Mouse (Mus musculus): ENCODE results near the gene Galntl6. TPM values are rescaled to one million over a fixed set of nuclear protein-coding genes. Genes with fewer than 3 reads are reported as not detected.

The Galntl6 gene
- polyA plus RNA-seq, 1 experiment from 2014 or later = 0.12 TPM

DNA sequence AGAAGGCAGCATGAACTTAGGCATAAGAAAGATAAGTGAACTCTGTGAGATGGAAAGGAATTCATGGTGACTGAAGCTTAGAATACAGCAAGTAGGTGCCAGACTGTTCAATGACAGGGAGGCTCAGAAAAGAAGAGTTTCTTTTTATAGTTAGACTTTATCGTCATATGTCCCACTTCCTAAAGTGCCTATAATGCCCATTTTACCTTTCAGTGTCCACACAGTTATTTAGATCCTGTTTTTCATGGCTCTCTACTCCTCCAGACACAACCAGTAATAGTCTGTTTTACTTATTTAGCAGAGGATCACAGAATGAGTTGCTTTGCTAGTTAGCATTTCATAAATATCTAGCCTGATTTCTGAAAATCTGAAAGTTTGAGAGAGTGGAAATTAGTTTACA, 838.7 kb downstream of the Galntl6 start:
- Histone ChIP-seq H3K9ac (no peak overlapping the region), H3K4me3 (ENCODE audit: low read depth, low read length) (no peak overlapping the region), H3K9me3 (ENCODE audit: low read depth, low read length) (no peaks in the 10 kb centered on the region), H3K27me3 (ENCODE audit: insufficient read depth, low read length) (no peaks in the 10 kb centered on the region), H3K4me2 (no peak overlapping the region), H3K27ac (ENCODE audit: low read depth) (no peak overlapping the region), H3K36me3 (ENCODE audit: insufficient read depth) (no peaks in the 10 kb centered on the region), H3K4me1 (ENCODE audit: insufficient read depth) (no peaks in the 10 kb centered on the region)
- no peak for ATAC-seq (ENCODE audit: insufficient read depth)
- TF ChIP-seq CTCF (IDR thresholded peaks at IDR 0.05; ENCODE audit: low read depth) = no peak
- DNase-seq = no peak
- 91% methylated on average over 1 of the region's 1 CpGs for WGBS

DNA sequence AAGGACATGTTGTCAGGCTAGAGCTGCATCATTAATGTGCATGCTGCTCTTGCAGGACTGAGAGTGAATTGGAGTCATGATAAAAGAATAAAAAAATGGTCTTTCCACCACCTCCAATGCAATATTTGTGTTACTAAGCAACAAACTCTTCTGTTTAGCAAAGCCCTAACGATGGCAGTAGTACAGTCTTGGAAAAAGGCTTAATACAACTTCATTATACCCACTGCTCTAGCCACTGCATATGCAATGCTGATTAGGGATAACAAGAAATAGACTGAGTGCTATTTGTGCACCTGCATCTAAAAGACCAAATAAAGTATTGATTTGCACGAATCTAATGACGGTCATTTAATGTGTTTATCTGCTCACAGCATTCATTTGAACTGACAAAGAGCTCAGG, 880.2 kb downstream of the Galntl6 start:
- 80% methylated on average over 3 of the region's 3 CpGs for WGBS
- H3K4me3 ChIP-seq (ENCODE audit: low read depth, low read length) = no peak overlapping the region
- no peaks in the 10 kb centered on the region for H3K9me3 ChIP-seq (ENCODE audit: low read depth, low read length)
- no peak overlapping the region for H3K4me2 ChIP-seq
- H3K4me1 ChIP-seq (ENCODE audit: insufficient read depth) = no peaks in the 10 kb centered on the region
- no peak overlapping the region for H3K27ac ChIP-seq (ENCODE audit: low read depth)
- DNase-seq (no peak), ATAC-seq (ENCODE audit: insufficient read depth) (no peak)
- no peaks in the 10 kb centered on the region for H3K36me3 ChIP-seq (ENCODE audit: insufficient read depth)
- TF ChIP-seq CTCF (IDR thresholded peaks at IDR 0.05; ENCODE audit: low read depth) = no peak
- no peak overlapping the region for H3K9ac ChIP-seq
- H3K27me3 ChIP-seq (ENCODE audit: insufficient read depth, low read length) = no peaks in the 10 kb centered on the region

DNA sequence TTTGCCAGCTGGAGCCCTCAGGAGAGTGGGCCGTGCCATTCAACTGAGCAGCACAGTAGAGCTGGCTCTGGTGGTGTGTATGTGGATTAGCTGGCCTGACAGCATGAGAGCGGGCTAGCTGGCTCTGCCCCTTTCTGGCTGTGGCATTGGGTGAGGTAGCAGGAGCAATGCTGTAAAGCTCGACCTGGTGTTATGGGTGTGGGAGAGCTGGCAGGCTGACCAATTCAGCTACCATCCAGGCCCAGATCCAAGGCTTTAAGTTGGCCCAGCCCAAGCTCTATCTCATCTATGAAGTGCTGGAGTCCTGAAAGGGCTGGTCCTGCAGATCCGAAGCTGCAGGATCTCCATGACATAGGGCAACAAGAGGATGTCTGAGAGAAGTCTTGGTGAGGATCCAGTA, 886.9 kb downstream of the Galntl6 start:
- Histone ChIP-seq H3K27ac (ENCODE audit: low read depth) (no peak overlapping the region), H3K4me1 (ENCODE audit: insufficient read depth) (no peaks in the 10 kb centered on the region; the same call in 1 of the 2 replicates), H3K9ac (no peak overlapping the region), H3K4me3 (ENCODE audit: low read depth, low read length) (no peak overlapping the region), H3K27me3 (ENCODE audit: insufficient read depth, low read length) (no peaks in the 10 kb centered on the region), H3K36me3 (ENCODE audit: insufficient read depth) (no peaks in the 10 kb centered on the region), H3K9me3 (ENCODE audit: low read depth, low read length) (no peaks in the 10 kb centered on the region), H3K4me2 (no peak overlapping the region)
- 79% methylated on average over 4 of the region's 4 CpGs for WGBS
- ATAC-seq (ENCODE audit: insufficient read depth) (no peak), DNase-seq (no peak)
- no peak for TF ChIP-seq CTCF (IDR thresholded peaks at IDR 0.05; ENCODE audit: low read depth)

DNA sequence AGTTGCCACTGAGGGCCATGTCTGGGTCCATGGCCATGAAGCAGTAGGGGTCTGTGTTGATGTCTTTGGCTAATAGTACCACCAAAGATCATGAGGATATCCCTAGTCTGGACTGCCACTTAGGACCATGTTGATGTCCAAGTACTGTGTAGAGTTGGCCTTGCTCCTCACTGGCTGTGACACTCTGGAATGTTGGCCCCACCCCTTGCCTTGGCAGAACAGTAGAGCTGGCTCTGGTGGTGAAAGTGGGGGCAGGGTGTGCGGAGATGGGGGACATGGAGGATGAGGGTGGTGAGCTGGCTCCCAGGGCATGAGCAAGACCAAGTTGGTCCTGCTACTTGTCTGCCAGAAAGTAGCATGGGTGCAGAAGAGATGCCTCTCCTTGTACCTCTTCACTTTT, 887.3 kb downstream of the Galntl6 start:
- 91% methylated on average over 1 of the region's 1 CpGs for WGBS
- Histone ChIP-seq H3K4me2 (no peak overlapping the region), H3K4me1 (ENCODE audit: insufficient read depth) (no peaks in the 10 kb centered on the region; the same call in 1 of the 2 replicates), H3K27ac (ENCODE audit: low read depth) (no peak overlapping the region), H3K27me3 (ENCODE audit: insufficient read depth, low read length) (no peaks in the 10 kb centered on the region), H3K9me3 (ENCODE audit: low read depth, low read length) (no peaks in the 10 kb centered on the region), H3K9ac (no peak overlapping the region), H3K36me3 (ENCODE audit: insufficient read depth) (no peaks in the 10 kb centered on the region), H3K4me3 (ENCODE audit: low read depth, low read length) (no peak overlapping the region)
- no peak for DNase-seq
- TF ChIP-seq CTCF (IDR thresholded peaks at IDR 0.05; ENCODE audit: low read depth) = no peak
- ATAC-seq (ENCODE audit: insufficient read depth) = no peak; the same call in 1 of the 2 replicates

DNA sequence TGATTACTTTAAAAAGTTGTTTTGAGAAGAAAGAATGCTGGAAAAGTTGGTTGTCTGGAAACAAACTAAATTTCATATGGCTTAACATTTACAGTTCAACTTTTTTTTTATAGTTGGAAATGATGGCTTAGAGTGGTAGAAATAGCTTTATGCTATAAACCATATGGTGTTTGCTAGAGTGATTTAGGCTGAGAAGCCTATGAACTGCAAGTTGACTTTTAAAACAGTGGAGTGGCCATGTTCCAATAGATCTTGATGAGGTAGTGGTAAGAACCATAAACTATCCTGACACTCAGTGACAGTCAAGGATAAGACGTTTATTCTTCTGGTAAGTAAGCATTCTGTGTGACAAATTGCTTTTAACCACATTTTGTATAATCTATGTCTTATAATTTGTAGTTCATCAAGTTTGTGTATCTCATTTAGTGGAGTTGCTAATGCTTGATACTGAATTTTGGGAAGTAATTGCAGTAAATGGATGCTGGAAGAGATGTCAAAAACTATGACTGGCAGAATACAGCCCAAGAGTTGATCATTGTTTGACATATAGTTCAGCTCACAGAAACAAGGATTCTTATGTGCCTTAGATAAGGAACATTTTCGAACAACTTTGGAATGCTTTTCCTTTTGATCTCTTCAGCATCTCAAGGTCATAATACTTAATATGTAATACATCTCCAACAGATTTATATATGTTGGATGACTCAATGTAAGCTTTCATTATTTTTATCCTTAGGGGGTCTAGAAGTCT, 888.8 kb downstream of the Galntl6 start:
- no peaks in the 10 kb centered on the region for H3K27me3 ChIP-seq (ENCODE audit: insufficient read depth, low read length)
- peak; percentile 89 for DNase-seq
- peak; percentile 95 for ATAC-seq (ENCODE audit: insufficient read depth)
- no peak overlapping the region for H3K27ac ChIP-seq (ENCODE audit: low read depth)
- no peaks in the 10 kb centered on the region; the same call in 1 of the 2 replicates for H3K4me1 ChIP-seq (ENCODE audit: insufficient read depth)
- no peak for TF ChIP-seq CTCF (IDR thresholded peaks at IDR 0.05; ENCODE audit: low read depth)
- WGBS = 16% methylated on average over 2 of the region's 2 CpGs
- no peak overlapping the region for H3K4me2 ChIP-seq
- H3K9me3 ChIP-seq (ENCODE audit: low read depth, low read length) = no peaks in the 10 kb centered on the region
- H3K4me3 ChIP-seq (ENCODE audit: low read depth, low read length) = no peak overlapping the region
- H3K9ac ChIP-seq = no peak overlapping the region
- H3K36me3 ChIP-seq (ENCODE audit: insufficient read depth) = no peaks in the 10 kb centered on the region

DNA sequence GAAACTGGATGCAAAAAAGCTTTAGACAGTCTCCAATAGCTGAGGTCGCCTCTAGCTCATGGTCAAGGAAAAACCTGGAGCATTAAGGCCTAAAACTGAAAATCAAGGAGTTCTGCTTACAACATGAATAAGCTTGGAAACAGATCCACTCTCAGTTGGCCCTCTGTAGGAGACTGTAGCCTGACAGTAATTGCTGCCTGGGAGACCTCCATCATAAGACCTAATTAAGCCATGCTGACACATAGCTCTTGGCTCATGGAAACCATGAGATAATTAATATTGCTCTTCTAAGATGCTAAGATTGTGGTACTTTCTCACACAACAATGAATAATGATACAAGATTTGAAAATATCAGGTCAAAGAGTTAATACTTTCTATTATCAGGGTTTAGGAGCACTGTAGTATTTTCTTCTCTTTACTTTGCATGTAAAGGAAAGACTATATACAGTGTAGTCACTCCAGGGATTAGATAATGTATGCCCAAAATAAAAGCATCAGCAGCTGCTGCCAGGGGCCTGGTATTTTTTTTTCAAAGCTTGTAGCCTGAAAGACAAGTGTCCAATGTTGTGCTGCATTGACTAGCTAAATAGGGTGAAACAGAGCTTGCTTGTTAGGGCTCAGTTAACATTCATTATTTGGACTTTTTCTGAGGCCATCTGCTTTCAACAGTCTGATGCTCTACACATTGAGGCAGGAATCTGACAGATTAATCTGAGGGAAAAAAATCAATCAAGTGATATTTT, 922.8 kb downstream of the Galntl6 start:
- Histone ChIP-seq H3K4me1 (ENCODE audit: insufficient read depth) (no peaks in the 10 kb centered on the region), H3K27ac (ENCODE audit: low read depth) (no peak overlapping the region), H3K4me2 (no peak overlapping the region), H3K27me3 (ENCODE audit: insufficient read depth, low read length) (no peaks in the 10 kb centered on the region), H3K9me3 (ENCODE audit: low read depth, low read length) (no peaks in the 10 kb centered on the region), H3K4me3 (ENCODE audit: low read depth, low read length) (no peak overlapping the region), H3K36me3 (ENCODE audit: insufficient read depth) (no peaks in the 10 kb centered on the region), H3K9ac (no peak overlapping the region)
- no peak for DNase-seq
- ATAC-seq (ENCODE audit: insufficient read depth) = no peak
- 88% methylated on average over 1 of the region's 1 CpGs for WGBS
- TF ChIP-seq CTCF (IDR thresholded peaks at IDR 0.05; ENCODE audit: low read depth) = no peak

DNA sequence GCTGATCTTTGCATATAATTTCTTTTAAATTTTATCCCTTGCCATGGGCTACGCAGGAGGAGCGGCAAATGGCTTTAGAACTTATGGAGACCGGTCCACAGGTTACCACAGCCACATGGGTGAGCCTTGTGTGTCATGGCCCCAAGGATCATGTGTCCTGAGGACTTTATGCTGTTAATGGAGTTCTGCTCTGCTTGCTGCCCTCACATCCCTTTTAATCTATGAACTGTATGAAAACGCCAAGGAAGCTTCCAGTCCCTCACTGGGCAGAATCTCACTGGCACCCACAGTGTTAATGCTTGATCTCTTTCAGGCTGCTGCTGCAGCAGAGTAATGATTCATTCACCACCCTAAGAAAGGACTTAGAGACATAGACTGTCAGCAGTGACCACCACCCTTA, 935.1 kb downstream of the Galntl6 start:
- Histone ChIP-seq H3K27ac (ENCODE audit: low read depth) (no peak overlapping the region), H3K36me3 (ENCODE audit: insufficient read depth) (no peaks in the 10 kb centered on the region), H3K27me3 (ENCODE audit: insufficient read depth, low read length) (no peaks in the 10 kb centered on the region), H3K4me1 (ENCODE audit: insufficient read depth) (no peaks in the 10 kb centered on the region), H3K4me2 (no peak overlapping the region), H3K9me3 (ENCODE audit: low read depth, low read length) (no peaks in the 10 kb centered on the region), H3K9ac (no peak overlapping the region), H3K4me3 (ENCODE audit: low read depth, low read length) (no peak overlapping the region)
- WGBS = 85% methylated on average over 4 of the region's 4 CpGs
- no peak for TF ChIP-seq CTCF (IDR thresholded peaks at IDR 0.05; ENCODE audit: low read depth)
- no peak for ATAC-seq (ENCODE audit: insufficient read depth)
- DNase-seq = no peak
